Mouse (Mus musculus): Measurements from ENCODE around the gene Efcab5. TPM values are rescaled to one million over a fixed set of nuclear protein-coding genes. Genes with fewer than 3 reads are reported as not detected.
"Not testable (repeated sequence)": the region's sequence is repeated elsewhere in the genome, so short reads cannot be mapped to it uniquely, and the experiment has no call there.

Gene Efcab5
- total RNA-seq, 2 experiments from 2014 or later = 0.57 to 0.69 TPM

DNA sequence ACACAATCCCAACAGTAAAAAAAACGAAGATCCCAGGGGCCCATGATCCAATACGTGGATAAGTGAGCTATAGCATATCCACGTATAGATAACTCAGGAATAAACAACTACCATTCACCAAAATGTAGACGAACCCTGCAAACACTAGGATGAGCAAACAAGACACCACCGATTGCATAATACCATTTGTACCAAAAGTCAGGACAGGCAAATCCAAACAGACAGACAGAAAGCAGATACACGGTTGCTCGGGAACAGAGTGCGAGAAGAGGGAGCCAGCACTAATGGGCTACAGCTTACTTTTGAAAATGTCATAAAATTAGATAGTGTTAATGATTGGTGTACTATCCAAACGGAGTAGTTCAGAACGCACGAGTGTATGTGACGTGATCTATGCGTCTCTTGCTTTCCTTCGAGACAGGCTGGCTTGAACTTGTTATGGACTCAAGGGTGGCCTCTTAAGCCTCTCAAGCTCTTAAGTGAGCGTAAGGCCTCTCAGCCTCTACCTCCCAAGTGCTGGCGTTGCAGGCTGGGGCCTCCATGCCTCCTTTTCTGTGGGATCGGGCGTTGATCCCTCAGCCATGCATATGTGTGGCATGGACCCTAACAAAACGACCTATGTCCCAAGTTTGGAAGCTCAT lies 90.3 kb downstream of the Efcab5 start:
- no peak for DNase-seq
- intact Hi-C loops (cut with DNase I) = no loop called here

DNA sequence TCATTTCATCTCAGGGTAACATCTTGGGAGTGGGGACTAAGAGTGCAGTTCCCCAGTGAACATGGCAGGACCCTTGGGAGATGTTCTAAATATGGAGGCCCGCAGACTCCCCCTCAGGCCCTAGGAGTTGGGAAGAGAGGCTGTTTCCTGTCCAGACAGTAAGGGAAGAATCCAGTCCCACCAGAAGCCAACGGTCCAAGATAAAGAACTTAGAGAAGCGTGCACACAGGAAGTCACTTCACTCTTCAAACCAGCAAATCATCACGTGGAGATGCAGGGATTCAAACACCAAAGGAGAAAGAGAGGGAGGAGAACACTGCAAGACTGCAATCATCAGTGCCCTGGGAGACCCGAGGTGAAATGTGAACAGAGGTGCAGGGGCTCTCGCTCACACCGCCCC lies 91.8 kb downstream of the Efcab5 start:
- intact Hi-C loops (cut with DNase I) = no loop called here
- peak; percentile 19 to 41 for DNase-seq

DNA sequence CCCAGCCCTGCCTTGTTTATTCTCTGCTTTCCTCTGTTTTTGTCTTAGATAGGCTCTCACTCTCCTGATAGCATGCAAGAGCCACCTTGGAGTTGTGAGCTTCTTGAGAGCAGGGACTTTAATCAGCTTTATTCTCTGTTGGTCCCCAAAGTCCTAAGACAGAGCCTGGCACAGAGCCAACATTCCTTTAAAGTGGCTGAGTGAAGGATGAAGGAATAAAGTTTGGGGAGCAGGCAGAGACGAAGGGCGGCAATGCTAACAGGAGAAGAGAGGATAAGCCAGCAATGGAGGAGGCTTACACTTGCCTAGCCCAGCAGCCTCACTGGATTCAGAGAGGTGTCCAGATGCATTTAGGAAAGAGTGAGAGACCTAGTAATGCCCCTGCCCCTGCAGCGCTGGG lies 92.2 kb downstream of the Efcab5 start:
- intact Hi-C loops (cut with DNase I) = no loop called here
- DNase-seq = peak in 1 of 2 experiments; percentile 19

- intact Hi-C loops (cut with DNase I) = no loop called here
- peak in 1 of 2 experiments; percentile 34 for DNase-seq
Observed at GRCm38 (mm10) chr11:77095206-77095605, 93.6 kb downstream of the Efcab5 start.

DNA sequence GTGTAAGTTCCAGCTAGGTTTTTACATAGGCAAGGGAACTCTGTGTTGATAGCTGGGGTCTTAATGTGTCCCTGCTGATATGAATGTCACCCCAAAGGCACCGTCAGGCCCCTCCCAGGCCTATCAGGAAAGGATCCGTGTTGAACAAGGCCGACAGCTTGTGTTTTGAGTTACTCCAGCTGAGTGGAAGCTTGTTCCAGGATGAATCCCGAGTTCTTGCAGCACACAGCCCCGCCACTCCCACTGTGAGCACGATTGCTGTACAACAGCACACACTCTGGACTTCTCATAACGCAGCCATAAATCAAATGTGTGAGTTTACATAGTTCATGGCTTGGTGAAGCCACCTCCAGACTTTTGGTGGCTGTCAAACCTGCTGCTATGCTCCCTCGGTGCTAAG lies 94.6 kb downstream of the Efcab5 start:
- intact Hi-C loops (cut with DNase I) = no loop called here
- DNase-seq = peak in 1 of 2 experiments; percentile 19

GRCm38 (mm10) chr11:77093208-77093607 lies 95.6 kb downstream of the Efcab5 start:
- DNase-seq = peak; percentile 56 to 73
- intact Hi-C loops (cut with DNase I) = loop anchor here (1.0 kb wide), 1 partner anchor 96 kb away; no protein-coding TSS in a partner anchor

- DNase-seq = no peak
- intact Hi-C loops (cut with DNase I) = no loop called here
Observed at GRCm38 (mm10) chr11:77089162-77089561, 99.6 kb downstream of the Efcab5 start.

DNA sequence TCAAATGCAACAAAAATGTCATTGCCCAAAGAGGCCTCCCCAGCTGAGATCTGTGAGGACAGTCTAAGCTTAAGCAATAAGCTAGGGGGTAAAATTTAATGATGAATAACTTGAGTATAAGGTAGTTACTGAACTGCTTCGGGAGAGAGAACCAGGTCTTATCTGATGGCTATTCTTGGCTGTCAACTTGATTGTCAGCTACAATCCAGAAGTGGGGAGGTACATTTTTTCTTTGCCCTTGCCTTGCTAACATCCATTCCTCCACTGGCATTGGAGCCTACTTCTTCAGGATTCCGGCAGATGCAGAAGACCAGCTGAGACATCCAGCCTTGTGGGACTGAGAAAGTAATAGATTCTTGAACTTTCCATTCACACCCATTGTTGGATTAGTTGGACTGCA lies 101.8 kb downstream of the Efcab5 start:
- DNase-seq = no peak
- intact Hi-C loops (cut with DNase I) = no loop called here

DNA sequence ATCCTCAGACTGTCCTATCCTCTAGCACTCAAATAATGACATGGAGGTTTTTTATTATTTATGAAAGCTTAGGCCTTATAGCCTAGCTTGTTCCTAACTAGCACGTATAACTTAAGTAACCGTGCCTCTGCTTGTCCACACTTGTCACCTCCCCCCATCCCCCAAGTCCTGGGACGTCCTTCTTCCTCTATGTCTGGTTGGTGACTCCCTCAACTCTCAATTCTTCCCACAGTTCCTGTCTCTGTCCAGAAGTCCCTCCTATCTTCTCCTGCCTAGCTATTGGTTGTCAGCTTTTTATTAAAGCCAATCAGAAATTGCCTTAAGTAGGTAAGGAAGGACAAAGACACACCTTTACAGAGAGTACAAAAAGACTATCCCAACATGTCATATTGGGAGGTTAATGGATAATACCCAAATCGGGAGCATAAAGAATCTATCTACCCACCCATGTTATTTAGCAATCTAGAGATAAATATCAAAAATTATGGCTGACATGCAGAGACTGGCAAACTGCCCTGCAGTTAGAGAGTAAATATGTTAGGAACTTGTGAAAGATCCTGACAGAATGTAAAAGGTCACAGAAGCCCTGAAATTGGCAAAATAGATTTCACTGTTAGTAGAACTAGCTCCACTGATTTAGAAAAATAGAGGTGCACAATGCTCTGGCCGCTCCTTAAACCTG lies 104.6 kb downstream of the Efcab5 start:
- no peak for DNase-seq
- intact Hi-C loops (cut with DNase I) = no loop called here

GRCm38 (mm10) chr11:77079361-77079760 lies 109.4 kb downstream of the Efcab5 start:
- intact Hi-C loops (cut with DNase I) = no loop called here

GRCm38 (mm10) chr11:77078273-77079134 lies 110.3 kb downstream of the Efcab5 start, which contains the start of gene Nsrp1:
Gene Nsrp1 (minus strand): TSS chr11:77078435.
- DNase-seq = peak; percentile 94 to 96
- intact Hi-C loops (cut with DNase I) = no loop called here

More at GRCm38 (mm10) chr11:77079361-77079760, 109.4 kb downstream of the Efcab5 start:
- no peak for DNase-seq

GRCm38 (mm10) chr11:77077792-77078191 lies 111.0 kb downstream of the Efcab5 start:
- no peak for DNase-seq
- intact Hi-C loops (cut with DNase I) = no loop called here

GRCm38 (mm10) chr11:77077331-77077730 lies 111.4 kb downstream of the Efcab5 start:
- DNase-seq; intact Hi-C loops (cut with DNase I): not testable (repeated sequence)

GRCm38 (mm10) chr11:77070721-77071120 lies 118.0 kb downstream of the Efcab5 start:
- intact Hi-C loops (cut with DNase I) = loop anchor here (2.0 kb wide), 1 partner anchor 74 kb away; no protein-coding TSS in a partner anchor
- DNase-seq = peak in 1 of 2 experiments; percentile 37

GRCm38 (mm10) chr11:77068825-77069224 lies 119.9 kb downstream of the Efcab5 start:
- intact Hi-C loops (cut with DNase I) = no loop called here
- DNase-seq = no peak

GRCm38 (mm10) chr11:77063406-77063805 lies 125.4 kb downstream of the Efcab5 start:
- DNase-seq = no peak

DNA sequence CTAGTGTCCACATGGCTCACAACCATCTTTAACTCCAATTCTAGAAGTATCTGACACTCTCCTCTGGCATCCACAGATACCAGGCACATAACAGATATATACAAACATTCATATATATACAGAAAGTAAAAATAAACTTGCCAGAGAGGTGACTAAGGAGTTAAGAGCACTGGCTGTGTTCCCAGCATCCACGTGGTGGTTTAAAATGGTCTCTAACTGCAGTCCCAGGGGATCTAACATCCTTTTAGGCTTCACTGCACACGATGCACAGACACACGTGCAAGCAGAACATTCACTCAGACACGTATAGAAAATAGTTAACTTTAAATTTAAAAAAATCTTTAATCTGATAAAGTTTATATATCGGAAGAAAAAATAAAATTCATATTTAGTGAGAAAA lies 126.8 kb downstream of the Efcab5 start:
- peak; percentile 24 to 43 for DNase-seq
- intact Hi-C loops (cut with DNase I) = no loop called here

More at GRCm38 (mm10) chr11:77063406-77063805, 125.4 kb downstream of the Efcab5 start:
- intact Hi-C loops (cut with DNase I) = no loop called here

DNA sequence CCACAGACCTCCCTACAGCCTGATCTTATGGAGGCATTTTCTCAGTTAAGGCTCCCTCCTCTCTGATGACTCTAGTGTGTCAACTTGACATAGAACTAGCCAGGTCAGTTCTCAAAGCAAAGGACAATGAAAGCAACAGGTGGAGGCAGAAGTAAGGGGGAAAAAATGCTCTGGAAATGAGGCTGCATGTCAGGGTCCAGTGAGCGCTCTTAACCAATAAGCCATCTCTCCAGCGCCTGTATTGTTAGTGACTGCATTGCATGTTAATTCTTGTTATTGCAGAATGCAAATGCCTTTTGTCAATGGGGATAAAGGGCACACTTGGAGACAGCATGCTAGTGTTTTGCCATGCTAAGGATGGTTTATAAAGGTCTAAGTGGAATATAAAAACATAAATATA lies 146.0 kb downstream of the Efcab5 start:
- intact Hi-C loops (cut with DNase I) = no loop called here
- no peak for DNase-seq

DNA sequence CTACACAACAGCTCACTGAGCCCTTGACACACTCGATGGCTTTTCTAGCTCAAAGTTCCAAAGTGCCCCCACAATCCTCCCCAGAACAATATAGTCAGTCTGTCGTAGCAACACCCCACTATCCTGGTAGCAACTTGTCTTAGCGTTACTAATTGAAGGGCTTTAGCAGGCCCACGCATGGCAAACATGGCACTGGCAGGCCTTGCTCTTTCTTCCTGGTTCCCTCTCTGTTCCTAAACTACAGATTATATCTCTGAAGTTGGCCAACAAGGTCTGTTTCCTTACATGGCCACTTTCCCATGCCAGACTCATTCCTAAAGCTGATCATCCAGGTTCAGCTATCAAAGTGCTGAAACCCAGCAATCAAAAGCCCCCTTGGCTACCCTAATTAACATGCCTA lies 146.9 kb downstream of the Efcab5 start:
- DNase-seq = no peak
- intact Hi-C loops (cut with DNase I) = no loop called here
